Mouse (Mus musculus): Measurements from ENCODE around the gene Arntl2. TPM values are rescaled to one million over a fixed set of nuclear protein-coding genes. Genes with fewer than 3 reads are reported as not detected.

The Arntl2 gene
- total and polyA plus RNA-seq, 2 experiments from 2014 or later = 3.1 to 3.2 TPM

DNA sequence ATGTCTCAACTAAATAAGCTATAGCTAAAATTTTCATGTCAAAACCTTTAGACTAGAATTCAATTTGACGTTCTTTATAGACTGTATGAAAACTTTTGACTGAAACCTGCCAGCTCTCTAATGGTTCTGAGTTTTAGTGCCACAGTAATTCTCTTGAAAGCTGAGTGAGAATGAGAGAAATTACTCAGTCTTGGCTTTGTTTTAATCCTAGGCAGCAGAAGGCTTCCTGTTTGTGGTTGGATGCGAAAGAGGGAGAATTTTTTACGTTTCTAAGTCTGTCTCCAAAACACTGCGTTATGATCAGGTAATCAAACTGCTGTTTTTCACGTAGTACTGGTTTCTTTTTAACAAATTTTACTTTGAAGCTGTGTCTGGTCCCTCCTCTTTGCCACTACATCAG is 17.2 kb downstream of the Arntl2 start:
- Histone ChIP-seq H3K4me2 (ENCODE audit: low read depth, low read length) (no peak overlapping the region), H3K9me3 (replicated peaks; ENCODE audit: control insufficient read depth, low read length) (no peaks in the 10 kb centered on the region), H3K36me3 (replicated peaks; ENCODE audit: control insufficient read depth, insufficient read depth, low read length) (peaks cover 17% of the 10 kb centered on the region; the same call in 1 of the 2 replicates), H3K4me3 (ENCODE audit: low read depth, low read length) (no peak overlapping the region), H3K9ac (replicated peaks; ENCODE audit: low read depth, low read length) (no peak overlapping the region), H3K4me1 (ENCODE audit: control insufficient read depth, insufficient read depth) (no peaks in the 10 kb centered on the region), H3K27ac (ENCODE audit: low read depth) (no peak overlapping the region), H3K27me3 (ENCODE audit: control insufficient read depth, insufficient read depth, low read length) (no peaks in the 10 kb centered on the region)
- WGBS = 81% methylated on average over 5 of the region's 5 CpGs
- TF ChIP-seq EP300 (IDR thresholded peaks at IDR 0.05; ENCODE audit: low read depth) = no peak
- TF ChIP-seq CTCF (IDR thresholded peaks at IDR 0.05; ENCODE audit: low read depth) = no peak
- no peak for DNase-seq (ENCODE audit: low spot score)
- no peak for ATAC-seq (ENCODE audit: insufficient read depth, low read depth)

DNA sequence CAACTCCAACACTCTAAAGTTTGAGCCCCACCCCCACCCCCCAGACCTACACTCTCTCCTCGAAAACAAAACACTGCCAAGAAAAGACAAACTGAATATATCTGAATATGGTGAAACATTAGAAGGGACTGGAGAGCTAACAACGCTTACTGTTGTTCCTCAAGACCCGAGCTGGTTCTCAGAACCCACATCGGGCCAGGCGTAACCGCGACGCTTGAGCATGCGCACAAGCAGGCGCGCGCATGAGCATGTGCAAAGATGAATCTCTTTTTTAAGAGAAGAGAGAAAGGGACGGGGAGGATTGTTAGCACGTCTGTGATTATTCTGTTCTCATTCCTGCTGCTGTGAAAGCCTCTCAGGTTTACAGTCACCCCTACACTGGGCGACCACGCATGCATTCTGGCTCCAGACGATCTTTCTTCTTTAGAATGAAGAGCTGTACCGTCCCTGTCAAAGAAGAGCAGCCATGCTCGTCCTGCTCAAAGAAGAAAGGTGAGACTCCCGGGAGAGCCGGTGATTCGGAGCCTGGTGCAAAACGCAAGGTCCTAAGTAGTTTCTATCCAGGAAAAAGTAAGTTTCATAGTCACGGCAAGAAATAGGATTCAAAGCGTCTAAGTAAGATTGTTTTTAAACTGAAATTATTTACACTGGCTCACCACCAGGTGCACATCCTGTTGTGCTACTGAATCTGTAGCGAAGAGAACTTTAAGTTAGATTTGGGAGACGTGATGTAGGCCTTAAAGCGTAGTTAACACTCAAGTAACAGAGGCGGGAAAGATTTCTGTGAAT is 24.5 kb downstream of the Arntl2 start:
- Histone ChIP-seq H3K27me3 (ENCODE audit: control insufficient read depth, insufficient read depth, low read length) (no peaks in the 10 kb centered on the region), H3K4me2 (ENCODE audit: low read depth, low read length) (no peak overlapping the region), H3K36me3 (replicated peaks; ENCODE audit: control insufficient read depth, insufficient read depth, low read length) (no peaks in the 10 kb centered on the region), H3K4me3 (ENCODE audit: low read depth, low read length) (no peak overlapping the region), H3K27ac (ENCODE audit: low read depth) (no peak overlapping the region), H3K4me1 (ENCODE audit: control insufficient read depth, insufficient read depth) (no peaks in the 10 kb centered on the region), H3K9me3 (replicated peaks; ENCODE audit: control insufficient read depth, low read length) (no peaks in the 10 kb centered on the region), H3K9ac (replicated peaks; ENCODE audit: low read depth, low read length) (no peak overlapping the region)
- no peak for TF ChIP-seq EP300 (IDR thresholded peaks at IDR 0.05; ENCODE audit: low read depth)
- TF ChIP-seq CTCF (IDR thresholded peaks at IDR 0.05; ENCODE audit: low read depth) = no peak
- DNase-seq (ENCODE audit: low spot score) (no peak), ATAC-seq (ENCODE audit: insufficient read depth, low read depth) (no peak)
- 81% methylated on average over 29 of the region's 29 CpGs for WGBS

DNA sequence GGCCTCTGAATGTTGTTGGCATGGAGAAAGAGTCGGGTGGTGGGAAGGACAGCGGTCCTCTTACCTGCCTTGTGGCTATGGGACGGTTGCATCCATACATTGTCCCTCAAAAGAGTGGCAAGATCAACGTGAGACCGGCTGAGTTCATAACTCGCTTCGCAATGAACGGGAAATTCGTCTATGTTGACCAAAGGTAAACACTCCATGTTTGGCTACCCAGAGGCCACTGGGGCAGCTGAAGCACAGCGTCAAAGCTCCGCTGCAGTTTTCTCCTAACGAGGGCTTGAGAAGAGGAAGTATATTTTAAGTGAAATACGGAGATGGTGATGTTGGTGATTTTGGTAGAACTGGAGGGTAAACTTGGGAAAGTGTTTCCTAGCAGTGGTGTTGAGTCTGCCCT is 26.1 kb downstream of the Arntl2 start:
- H3K27me3 ChIP-seq (ENCODE audit: control insufficient read depth, insufficient read depth, low read length) = no peaks in the 10 kb centered on the region
- no peak overlapping the region for H3K9ac ChIP-seq (replicated peaks; ENCODE audit: low read depth, low read length)
- WGBS = 88% methylated on average over 13 of the region's 13 CpGs
- no peak for DNase-seq (ENCODE audit: low spot score)
- no peak overlapping the region for H3K4me2 ChIP-seq (ENCODE audit: low read depth, low read length)
- H3K36me3 ChIP-seq (replicated peaks; ENCODE audit: control insufficient read depth, insufficient read depth, low read length) = no peaks in the 10 kb centered on the region
- no peak overlapping the region for H3K4me3 ChIP-seq (ENCODE audit: low read depth, low read length)
- no peaks in the 10 kb centered on the region for H3K9me3 ChIP-seq (replicated peaks; ENCODE audit: control insufficient read depth, low read length)
- no peak overlapping the region for H3K27ac ChIP-seq (ENCODE audit: low read depth)
- TF ChIP-seq CTCF (IDR thresholded peaks at IDR 0.05; ENCODE audit: low read depth) = no peak
- TF ChIP-seq EP300 (IDR thresholded peaks at IDR 0.05; ENCODE audit: low read depth) = no peak
- no peak for ATAC-seq (ENCODE audit: insufficient read depth, low read depth)
- no peaks in the 10 kb centered on the region for H3K4me1 ChIP-seq (ENCODE audit: control insufficient read depth, insufficient read depth)

DNA sequence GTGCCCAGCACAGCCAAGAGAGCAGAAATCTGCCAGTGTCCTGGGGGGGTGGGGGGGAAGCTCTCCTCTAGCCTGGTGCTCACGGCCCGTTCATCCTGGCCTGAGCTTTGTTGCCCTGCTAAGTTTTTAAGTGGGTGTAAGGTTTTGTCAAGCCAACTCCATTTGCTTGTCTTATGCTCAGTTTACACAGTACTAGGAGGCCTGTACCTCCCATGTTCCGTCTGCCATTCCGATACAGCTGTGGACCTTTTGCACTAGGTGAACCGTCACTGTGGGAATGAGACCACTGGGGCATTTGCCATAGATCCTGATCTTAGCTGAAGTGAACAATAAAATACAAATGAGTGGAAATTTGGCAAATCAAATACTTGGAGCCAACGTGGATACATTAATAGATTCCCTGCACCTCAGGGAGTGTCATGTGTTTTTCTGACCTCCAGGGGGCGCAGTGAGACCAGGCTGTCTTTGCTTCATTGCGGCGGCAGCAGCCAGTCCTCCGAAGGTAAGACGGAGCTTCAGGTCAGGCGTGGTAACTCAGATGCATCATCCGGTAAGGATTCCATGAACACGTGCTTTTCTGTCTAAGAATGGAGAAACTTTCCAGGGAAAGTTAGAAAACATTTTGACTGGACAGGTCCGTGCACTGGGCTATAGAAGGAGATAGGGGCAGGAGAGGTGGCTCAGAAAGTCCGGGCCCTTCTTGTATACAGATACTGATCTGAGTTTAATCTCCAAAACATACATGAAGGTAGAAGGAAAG is 29.1 kb downstream of the Arntl2 start:
- no peaks in the 10 kb centered on the region for H3K4me1 ChIP-seq (ENCODE audit: control insufficient read depth, insufficient read depth)
- TF ChIP-seq CTCF (IDR thresholded peaks at IDR 0.05; ENCODE audit: low read depth) (peak; percentile 89), EP300 (IDR thresholded peaks at IDR 0.05; ENCODE audit: low read depth) (no peak)
- DNase-seq (ENCODE audit: low spot score) (peak; percentile 48), ATAC-seq (ENCODE audit: insufficient read depth, low read depth) (peak; percentile 62)
- no peak overlapping the region for H3K9ac ChIP-seq (replicated peaks; ENCODE audit: low read depth, low read length)
- H3K27me3 ChIP-seq (ENCODE audit: control insufficient read depth, insufficient read depth, low read length) = no peaks in the 10 kb centered on the region
- H3K36me3 ChIP-seq (replicated peaks; ENCODE audit: control insufficient read depth, insufficient read depth, low read length) = no peaks in the 10 kb centered on the region
- H3K4me2 ChIP-seq (ENCODE audit: low read depth, low read length) = no peak overlapping the region
- no peak overlapping the region for H3K4me3 ChIP-seq (ENCODE audit: low read depth, low read length)
- 45% methylated on average over 16 of the region's 16 CpGs for WGBS
- no peak overlapping the region for H3K27ac ChIP-seq (ENCODE audit: low read depth)
- no peaks in the 10 kb centered on the region for H3K9me3 ChIP-seq (replicated peaks; ENCODE audit: control insufficient read depth, low read length)

DNA sequence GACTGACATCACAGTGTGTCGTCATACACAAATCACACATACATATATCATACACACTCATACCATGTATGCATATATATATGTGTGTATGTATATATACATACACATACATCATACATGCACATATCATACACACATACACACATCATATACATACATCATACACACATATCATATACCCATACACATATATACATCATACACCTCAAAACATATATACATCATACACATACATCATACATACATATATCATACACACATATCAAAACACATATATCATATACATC is 29.6 kb downstream of the Arntl2 start:
- ATAC-seq (ENCODE audit: insufficient read depth, low read depth) (no peak), DNase-seq (ENCODE audit: low spot score) (no peak)
- Histone ChIP-seq H3K4me1 (ENCODE audit: control insufficient read depth, insufficient read depth) (no peaks in the 10 kb centered on the region), H3K9ac (replicated peaks; ENCODE audit: low read depth, low read length) (no peak overlapping the region), H3K4me3 (ENCODE audit: low read depth, low read length) (no peak overlapping the region), H3K9me3 (replicated peaks; ENCODE audit: control insufficient read depth, low read length) (no peaks in the 10 kb centered on the region), H3K27me3 (ENCODE audit: control insufficient read depth, insufficient read depth, low read length) (no peaks in the 10 kb centered on the region), H3K36me3 (replicated peaks; ENCODE audit: control insufficient read depth, insufficient read depth, low read length) (no peaks in the 10 kb centered on the region), H3K27ac (ENCODE audit: low read depth) (no peak overlapping the region), H3K4me2 (ENCODE audit: low read depth, low read length) (no peak overlapping the region)
- no peak for TF ChIP-seq EP300 (IDR thresholded peaks at IDR 0.05; ENCODE audit: low read depth)
- TF ChIP-seq CTCF (IDR thresholded peaks at IDR 0.05; ENCODE audit: low read depth) = no peak
- 82% methylated on average over 1 of the region's 1 CpGs for WGBS
